Mouse (Mus musculus) spleen, adult 2 months (tissue): Measurements from ENCODE around the gene Gm29666. TPM values are rescaled to one million over a fixed set of nuclear protein-coding genes. Genes with fewer than 3 reads are reported as not detected.
A peak's percentile ranks its signal among the peaks of the same experiment; 100 is the strongest.

ENCODE experiments used
- DNase-seq, 2 experiments: peaks; one replicate each; pipeline versions ENCODE4 v3.0.0 to v3.0.0-alpha.2; 2012 to 2021; ENCODE audit warnings: low spot score in 2 of 2, low read depth in 1 of 2
- H3K27ac ChIP-seq: fragments of 200-500 bp; 2 replicates; pipeline ENCODE4 v1.5.1; 2012; ENCODE audit warnings: low read length, inconsistent platforms; ENCODE audit not compliant: insufficient read depth
- H3K27me3 ChIP-seq: fragments of 200-500 bp; 2 replicates; pipeline ENCODE4 v1.6.1; 2012; ENCODE audit warnings: mild to moderate bottlenecking, moderate library complexity, low read length, inconsistent platforms; ENCODE audit not compliant: control insufficient read depth, insufficient read depth
- H3K36me3 ChIP-seq: fragments of 200-500 bp; 2 replicates; pipeline ENCODE4 v1.6.1; 2012; ENCODE audit warnings: mild to moderate bottlenecking, low read length, inconsistent platforms; ENCODE audit not compliant: control insufficient read depth, insufficient read depth
- H3K4me1 ChIP-seq: fragments of 200-500 bp; 2 replicates; pipeline ENCODE4 v1.6.1; 2011; ENCODE audit warnings: inconsistent platforms; ENCODE audit not compliant: control insufficient read depth, insufficient read depth, insufficient read length
- H3K4me3 ChIP-seq: fragments of 200-500 bp; 2 replicates; pipeline ENCODE4 v1.5.1; 2011; ENCODE audit warnings: mild to moderate bottlenecking, inconsistent platforms; ENCODE audit not compliant: insufficient read depth, insufficient read length; ENCODE audit errors: extremely low read depth
- CTCF ChIP-seq: fragments of 200-500 bp; IDR thresholded peaks from 2 replicates; pipeline ENCODE4 v1.5.1; 2011; ENCODE audit warnings: mild to moderate bottlenecking, inconsistent platforms; ENCODE audit not compliant: insufficient read depth, insufficient read length, insufficient replicate concordance; ENCODE audit errors: extremely low read depth
- POLR2A ChIP-seq: fragments of 200-500 bp; IDR thresholded peaks from 2 replicates; pipeline ENCODE4 v1.6.1; 2011; ENCODE audit warnings: low read depth, low read length, inconsistent platforms
- WGBS: fragments of 180-500 bp; shearing (Covaris S2); methylation state at CpG from one replicate; pipeline ENCODE4 v1.1.7; 2018; 5-methylcytosine and 5-hydroxymethylcytosine counted together
- polyA plus RNA-seq: library from polyadenylated mRNA; depleted of rRNA; stranded (reverse); fragments of >200 nt; gene quantifications from 2 replicates; pipeline ENCODE4 v1.2.3, GENCODE M21; 2012

Gm29666 gene
- polyA plus RNA-seq, 1 experiment, result 0.21 TPM

- TF ChIP-seq POLR2A, result no peak
- TF ChIP-seq CTCF, result no peak
- peaks cover 50% of the 10 kb centered on the region for H3K36me3 ChIP-seq
- H3K27ac ChIP-seq, result no peak overlapping the region
- 84% methylated on average over 12 of the region's 12 CpGs for WGBS
- no peaks in the 10 kb centered on the region for H3K4me1 ChIP-seq
- no peak overlapping the region for H3K4me3 ChIP-seq
- no peaks in the 10 kb centered on the region for H3K27me3 ChIP-seq
- DNase-seq, result no peak
Measured at GRCm38 (mm10) chr15:84940102-84940501, 20.3 kb upstream of the Gm29666 start.

DNA sequence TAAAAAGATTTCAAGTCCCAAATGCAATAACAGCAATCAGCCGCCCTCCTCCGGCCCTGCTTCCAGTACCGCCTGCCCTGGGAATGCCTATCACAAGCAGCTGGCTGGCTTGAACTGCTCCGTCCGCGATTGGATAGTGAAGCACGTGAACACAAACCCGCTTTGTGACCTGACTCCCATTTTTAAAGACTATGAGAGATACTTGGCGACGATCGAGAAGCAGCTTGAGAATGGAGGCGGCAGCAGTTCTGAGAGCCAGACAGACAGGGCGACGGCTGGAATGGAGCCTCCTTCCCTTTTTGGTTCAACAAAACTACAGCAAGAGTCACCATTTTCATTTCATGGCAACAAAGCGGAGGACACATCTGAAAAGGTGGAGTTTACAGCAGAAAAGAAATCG, 15.1 kb upstream of the Gm29666 start:
- DNase-seq, result no peak
- H3K27ac ChIP-seq, result no peak overlapping the region
- 98% methylated on average over 16 of the region's 16 CpGs for WGBS
- H3K4me1 ChIP-seq, result no peaks in the 10 kb centered on the region
- H3K36me3 ChIP-seq, result peaks cover 64% of the 10 kb centered on the region
- H3K4me3 ChIP-seq, result no peak overlapping the region
- no peaks in the 10 kb centered on the region for H3K27me3 ChIP-seq
- TF ChIP-seq CTCF (no peak), POLR2A (no peak)

- H3K4me1 ChIP-seq, result no peaks in the 10 kb centered on the region
- TF ChIP-seq POLR2A (no peak), CTCF (no peak)
- no peak overlapping the region for H3K27ac ChIP-seq
- WGBS, result 92% methylated on average over 5 of the region's 5 CpGs
- no peak overlapping the region for H3K4me3 ChIP-seq
- H3K36me3 ChIP-seq, result peaks cover 69% of the 10 kb centered on the region
- no peaks in the 10 kb centered on the region for H3K27me3 ChIP-seq
- DNase-seq, result no peak
Measured at GRCm38 (mm10) chr15:84932351-84932750, 12.5 kb upstream of the Gm29666 start.

- TF ChIP-seq CTCF (no peak), POLR2A (no peak)
- DNase-seq, result no peak
- Histone ChIP-seq H3K4me3 (no peak overlapping the region), H3K27me3 (no peaks in the 10 kb centered on the region), H3K36me3 (peaks cover 27% of the 10 kb centered on the region), H3K27ac (no peak overlapping the region), H3K4me1 (peaks cover 6% of the 10 kb centered on the region)
- 77% methylated on average over 1 of the region's 1 CpGs for WGBS
Measured at GRCm38 (mm10) chr15:84925495-84926018, 5.7 kb upstream of the Gm29666 start.

GRCm38 (mm10) chr15:84924781-84925315, 5.0 kb upstream of the Gm29666 start:
- Histone ChIP-seq H3K27me3 (no peaks in the 10 kb centered on the region), H3K27ac (no peak overlapping the region), H3K4me1 (peaks cover 6% of the 10 kb centered on the region), H3K36me3 (peaks cover 22% of the 10 kb centered on the region), H3K4me3 (peak overlapping the region; percentile 30)
- no peak for DNase-seq
- no peak for TF ChIP-seq CTCF
- TF ChIP-seq POLR2A, result no peak
- 21% methylated on average over 9 of the region's 9 CpGs for WGBS

GRCm38 (mm10) chr15:84923508-84924181, 3.8 kb upstream of the Gm29666 start:
- TF ChIP-seq POLR2A (no peak), CTCF (no peak)
- 1% methylated on average over 60 of the region's 68 CpGs for whole genome bisulfite sequencing
- Histone ChIP-seq H3K27me3 (no peaks in the 10 kb centered on the region), H3K4me3 (peak overlapping the region; percentile 86), H3K36me3 (peaks cover 12% of the 10 kb centered on the region), H3K4me1 (peaks cover 6% of the 10 kb centered on the region), H3K27ac (peak overlapping the region; percentile 96)
- no peak for DNase-seq

- peak; percentile 97 to 99 for DNase-seq
- H3K27me3 ChIP-seq, result no peaks in the 10 kb centered on the region
- peaks cover 6% of the 10 kb centered on the region for H3K4me1 ChIP-seq
- TF ChIP-seq POLR2A (peak; percentile 55), CTCF (no peak)
- peak within 1 kb of the TSS; percentile 86 for H3K4me3 ChIP-seq
- H3K27ac ChIP-seq, result peak within 1 kb of the TSS; percentile 96
- peaks cover 9% of the 10 kb centered on the region for H3K36me3 ChIP-seq
- WGBS, result under 1% methylated on average over 59 of the region's 60 CpGs
Measured at GRCm38 (mm10) chr15:84922884-84923507, 3.2 kb upstream of the Gm29666 start, which contains the start of gene Nup50. Gene Nup50 (plus strand): TSS chr15:84923411.
